Mouse (Mus musculus): ENCODE data around the gene Otud7b. TPM values are rescaled to one million over a fixed set of nuclear protein-coding genes. Genes with fewer than 3 reads are reported as not detected.
A peak's percentile ranks its signal among the peaks of the same experiment; 100 is the strongest.

Otud7b gene
- 7.7 and 8.2 TPM in 2 replicates for polyA plus RNA-seq (2015; fragmentation: Nextera tagmentation; extraction: Ambion mirVana)

- under 1% methylated on average over 84 of the region's 84 CpGs for WGBS
Observed at GRCm38 (mm10) chr3:96104261-96105065, at the start of gene Otud7b. TSS of gene Otud7b (plus strand) at chr3:96104527.

DNA sequence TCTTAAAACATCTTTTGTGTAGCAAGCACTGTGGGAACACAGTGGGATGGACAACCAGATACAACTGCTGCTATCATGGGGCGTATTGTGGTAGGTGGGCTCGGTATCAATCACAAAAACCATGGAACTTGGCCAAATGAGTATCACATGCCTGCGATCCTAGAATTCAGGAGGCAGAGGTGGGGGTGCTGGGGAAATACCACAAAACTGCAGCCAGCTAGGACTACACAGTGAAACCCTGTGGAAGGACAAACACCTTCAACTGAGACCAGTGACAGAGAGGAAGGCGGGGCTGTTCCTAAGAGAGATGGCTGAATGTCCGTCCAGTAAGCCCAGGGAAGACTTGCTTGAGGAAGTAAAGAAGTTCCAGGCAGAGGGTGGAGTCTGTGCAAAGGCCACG, 49.0 kb upstream of the Otud7b start:
- no peak overlapping the region for H3K4me2 ChIP-seq
- no peaks in the 10 kb centered on the region for H3K27me3 ChIP-seq (replicated peaks)
- H3K4me1 ChIP-seq, result peaks cover 23% of the 10 kb centered on the region
- H3K9ac ChIP-seq, result no peak overlapping the region
- H3K9me3 ChIP-seq, result no peaks in the 10 kb centered on the region
- ATAC-seq (replicated peaks), result no peak
- WGBS, result 88% methylated on average over 6 of the region's 6 CpGs
- H3K27ac ChIP-seq, result no peak overlapping the region
- H3K36me3 ChIP-seq (replicated peaks), result 0 out of 2 replicates have a peak, but pooled peaks cover 11% of the 10 kb centered on the region
- H3K4me3 ChIP-seq, result no peak overlapping the region

More at GRCm38 (mm10) chr3:96104261-96105065, at the start of gene Otud7b:
- Histone ChIP-seq H3K9ac (peak within 1 kb of the TSS; percentile 80), H3K9me3 (no peaks in the 10 kb centered on the region), H3K27me3 (replicated peaks) (no peaks in the 10 kb centered on the region), H3K4me2 (peak within 1 kb of the TSS; percentile 73), H3K4me3 (peak within 1 kb of the TSS; percentile 74), H3K36me3 (replicated peaks) (no peaks in the 10 kb centered on the region), H3K4me1 (peaks cover 20% of the 10 kb centered on the region), H3K27ac (peak within 1 kb of the TSS; percentile 75)
- peak; percentile 86 for ATAC-seq (replicated peaks)

DNA sequence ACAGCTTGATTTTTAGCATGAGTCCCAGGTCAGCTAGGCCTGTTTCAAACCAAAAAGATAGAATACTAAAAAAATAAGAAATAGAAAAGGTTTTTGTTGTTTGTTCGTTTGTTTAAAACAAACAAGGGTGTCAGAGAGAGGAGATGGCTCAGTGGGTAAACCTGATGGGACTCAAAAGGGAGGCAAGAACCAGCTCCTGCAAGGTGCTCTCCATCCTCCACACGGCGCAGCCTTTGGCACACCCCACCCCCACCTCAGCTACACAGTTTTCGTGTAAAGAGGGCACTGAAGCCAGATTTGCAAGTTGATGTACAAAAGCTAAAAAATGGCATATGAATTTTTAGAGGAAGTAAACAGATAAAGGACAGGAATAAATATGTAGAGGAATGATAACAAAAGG, 48.3 kb upstream of the Otud7b start:
- Histone ChIP-seq H3K9me3 (no peaks in the 10 kb centered on the region), H3K9ac (no peak overlapping the region), H3K36me3 (replicated peaks) (0 out of 2 replicates have a peak, but pooled peaks cover 9% of the 10 kb centered on the region), H3K27ac (no peak overlapping the region), H3K27me3 (replicated peaks) (no peaks in the 10 kb centered on the region), H3K4me2 (no peak overlapping the region), H3K4me3 (no peak overlapping the region), H3K4me1 (peaks cover 23% of the 10 kb centered on the region)
- no peak for ATAC-seq (replicated peaks)
- WGBS, result 89% methylated on average over 4 of the region's 4 CpGs

- H3K36me3 ChIP-seq (replicated peaks), result 0 out of 2 replicates have a peak, but pooled peaks cover 2% of the 10 kb centered on the region
- H3K9me3 ChIP-seq, result no peaks in the 10 kb centered on the region
- peak overlapping the region; percentile 88 for H3K27ac ChIP-seq
- peak overlapping the region; percentile 57 for H3K4me3 ChIP-seq
- H3K4me2 ChIP-seq, result peak overlapping the region; percentile 76
- H3K9ac ChIP-seq, result peak overlapping the region; percentile 61
- under 1% methylated on average over 26 of the region's 26 CpGs for WGBS
- no peaks in the 10 kb centered on the region for H3K27me3 ChIP-seq (replicated peaks)
- H3K4me1 ChIP-seq, result peaks cover 23% of the 10 kb centered on the region
- ATAC-seq (replicated peaks), result peak; percentile 97
Observed at GRCm38 (mm10) chr3:96057747-96058204, 46.6 kb upstream of the Otud7b start.

DNA sequence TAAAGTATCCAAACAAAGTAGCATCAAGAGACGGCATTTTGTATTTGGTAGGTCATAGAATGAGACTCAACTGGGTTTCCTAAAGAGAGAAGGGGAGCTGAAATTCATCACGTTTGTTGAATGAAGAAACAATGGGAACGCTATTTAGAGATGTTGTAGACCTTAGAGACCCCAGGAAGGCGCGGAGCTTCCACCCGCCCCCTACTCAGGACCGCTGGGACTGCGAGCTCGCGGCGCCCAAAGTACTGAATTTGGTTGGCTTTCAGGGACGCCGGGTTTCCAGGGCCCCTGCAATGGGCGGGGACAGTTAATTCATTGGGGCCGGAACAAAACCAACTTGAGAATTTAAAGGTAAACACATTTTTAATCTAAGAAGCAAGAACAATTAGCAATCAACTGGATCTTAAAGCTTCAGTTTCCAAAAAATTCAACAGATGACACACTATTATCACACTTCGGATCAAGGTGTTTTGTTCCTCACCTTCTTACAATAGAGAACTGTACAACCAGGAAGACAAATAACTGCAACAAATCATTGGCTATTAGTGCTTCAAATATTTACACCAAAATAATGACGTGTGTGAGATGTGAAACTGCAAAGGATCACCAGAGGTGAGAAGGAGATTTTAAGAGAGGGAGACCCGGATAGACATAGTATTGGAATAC, 46.0 kb upstream of the Otud7b start, which contains the start of gene Vps45:
Gene Vps45, minus strand, starts transcription at position 236 of the 666 bp plus-strand sequence.
- peak; percentile 88 for ATAC-seq (replicated peaks)
- peak within 1 kb of the TSS; percentile 88 for H3K27ac ChIP-seq
- H3K9me3 ChIP-seq, result no peaks in the 10 kb centered on the region
- H3K27me3 ChIP-seq (replicated peaks), result no peaks in the 10 kb centered on the region
- 2% methylated on average over 18 of the region's 18 CpGs for WGBS
- peak within 1 kb of the TSS; percentile 57 for H3K4me3 ChIP-seq
- peaks cover 23% of the 10 kb centered on the region for H3K4me1 ChIP-seq
- H3K4me2 ChIP-seq, result peak within 1 kb of the TSS; percentile 76
- H3K9ac ChIP-seq, result peak within 1 kb of the TSS; percentile 61
- H3K36me3 ChIP-seq (replicated peaks), result no peaks in the 10 kb centered on the region

DNA sequence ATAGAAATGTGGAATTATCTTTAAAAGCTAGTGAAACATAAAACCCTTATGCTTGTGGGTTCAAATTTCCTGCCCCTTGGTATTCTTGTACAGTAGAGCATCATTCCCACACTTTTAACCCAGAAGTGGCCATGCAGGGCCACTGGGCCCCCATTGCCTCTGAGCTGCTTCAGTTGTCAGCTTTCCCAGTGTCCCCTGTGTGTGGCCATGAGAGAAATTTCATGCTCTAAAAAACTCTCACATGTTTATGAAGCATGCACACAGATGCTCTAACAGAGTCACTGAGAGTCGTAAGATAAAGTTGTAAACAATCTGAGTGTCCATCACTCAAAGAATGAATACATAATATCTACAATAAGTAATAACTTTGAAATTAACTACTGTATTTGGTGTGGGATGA, 44.2 kb upstream of the Otud7b start:
- ATAC-seq (replicated peaks), result no peak
- Histone ChIP-seq H3K27me3 (replicated peaks) (no peaks in the 10 kb centered on the region), H3K4me2 (no peak overlapping the region), H3K9me3 (no peaks in the 10 kb centered on the region), H3K4me3 (no peak overlapping the region), H3K9ac (no peak overlapping the region), H3K27ac (no peak overlapping the region), H3K36me3 (replicated peaks) (no peaks in the 10 kb centered on the region), H3K4me1 (peaks cover 23% of the 10 kb centered on the region)
- 85% methylated on average over 1 of the region's 1 CpGs for WGBS

- Histone ChIP-seq H3K27ac (no peak overlapping the region), H3K9me3 (no peaks in the 10 kb centered on the region), H3K4me3 (no peak overlapping the region), H3K36me3 (replicated peaks) (no peaks in the 10 kb centered on the region), H3K4me2 (no peak overlapping the region), H3K4me1 (peaks cover 4% of the 10 kb centered on the region; the same call in 1 of the 2 replicates), H3K27me3 (replicated peaks) (no peaks in the 10 kb centered on the region), H3K9ac (no peak overlapping the region)
- 81% methylated on average over 2 of the region's 2 CpGs for WGBS
- ATAC-seq (replicated peaks), result no peak
Observed at GRCm38 (mm10) chr3:96063299-96063698, 41.0 kb upstream of the Otud7b start.

DNA sequence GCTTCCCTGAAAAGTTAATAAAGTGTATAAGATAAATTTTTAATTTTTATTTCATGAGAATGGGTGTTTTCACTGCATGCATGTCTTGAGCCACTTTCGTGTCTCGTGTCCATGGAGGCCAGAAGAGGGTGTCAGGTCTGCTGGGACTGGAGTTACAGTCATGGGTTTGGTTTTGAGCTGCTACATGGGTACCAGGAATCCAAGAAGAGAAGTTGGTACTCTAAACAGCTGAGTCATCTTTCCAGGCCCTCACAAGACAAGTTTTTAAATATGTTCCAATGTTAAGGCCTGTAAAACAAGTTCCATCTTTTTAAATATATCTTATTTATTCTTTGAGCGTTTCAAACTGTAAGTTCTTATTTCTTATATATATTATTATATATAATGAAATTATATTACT, 40.1 kb upstream of the Otud7b start:
- Histone ChIP-seq H3K9me3 (no peaks in the 10 kb centered on the region), H3K4me1 (no peaks in the 10 kb centered on the region), H3K27me3 (replicated peaks) (no peaks in the 10 kb centered on the region), H3K4me2 (no peak overlapping the region), H3K27ac (no peak overlapping the region), H3K36me3 (replicated peaks) (no peaks in the 10 kb centered on the region), H3K9ac (no peak overlapping the region), H3K4me3 (no peak overlapping the region)
- WGBS, result 83% methylated on average over 3 of the region's 3 CpGs
- ATAC-seq (replicated peaks), result no peak

DNA sequence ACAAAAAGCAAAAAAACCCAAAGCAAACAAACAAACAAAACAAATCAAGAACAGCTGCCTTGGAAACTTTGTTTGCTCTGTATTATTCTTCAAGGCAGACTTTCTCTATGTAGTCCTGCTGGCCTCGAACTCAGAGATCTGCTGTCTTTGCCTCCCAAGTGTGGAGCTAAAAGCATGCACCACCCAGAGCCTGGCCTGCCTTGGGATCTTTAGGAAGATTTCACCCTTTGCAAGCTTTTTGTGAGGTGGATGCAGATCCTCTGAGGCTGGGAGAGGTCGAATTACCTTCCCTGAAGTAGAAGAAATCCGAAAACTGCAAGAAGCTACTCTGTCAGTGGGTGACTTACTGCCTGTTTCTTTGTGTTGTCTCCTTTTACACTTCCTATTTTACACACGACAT, 39.2 kb upstream of the Otud7b start:
- no peak overlapping the region for H3K27ac ChIP-seq
- 47% methylated on average over 4 of the region's 4 CpGs for WGBS
- H3K27me3 ChIP-seq (replicated peaks), result no peaks in the 10 kb centered on the region
- no peak overlapping the region for H3K4me3 ChIP-seq
- H3K36me3 ChIP-seq (replicated peaks), result no peaks in the 10 kb centered on the region
- no peak overlapping the region for H3K9ac ChIP-seq
- no peaks in the 10 kb centered on the region for H3K4me1 ChIP-seq
- H3K4me2 ChIP-seq, result no peak overlapping the region
- no peaks in the 10 kb centered on the region for H3K9me3 ChIP-seq
- no peak for ATAC-seq (replicated peaks)

DNA sequence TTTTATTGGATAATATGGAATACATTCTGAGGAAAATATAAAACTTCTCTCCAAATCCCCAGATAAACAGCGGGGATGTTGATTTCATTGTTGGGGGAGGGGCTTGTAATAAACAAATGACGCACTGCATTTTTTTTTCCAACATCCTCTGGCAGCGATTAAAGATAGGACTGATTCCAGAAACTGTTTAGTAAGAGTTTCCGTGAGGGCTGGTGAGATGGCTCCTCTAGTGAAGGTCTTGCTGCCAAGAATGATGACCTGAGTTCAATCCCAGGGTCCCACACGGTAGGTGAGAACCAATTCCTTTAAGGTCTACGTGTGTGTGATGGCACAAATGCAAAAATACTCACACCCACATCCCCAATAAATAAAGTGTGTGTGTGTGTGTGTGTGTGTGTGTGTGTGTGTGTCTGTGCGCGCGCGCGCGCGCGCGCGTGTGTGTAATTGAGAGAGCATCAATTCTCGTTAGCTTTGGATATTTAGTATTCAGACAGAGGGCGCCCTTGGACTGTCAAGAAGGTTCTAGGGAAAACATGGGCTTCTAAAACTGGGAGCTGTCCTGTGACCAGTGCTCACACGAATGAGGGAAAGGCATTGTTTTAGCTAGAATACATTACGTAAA, 38.5 kb upstream of the Otud7b start:
- no peak for ATAC-seq (replicated peaks)
- H3K27me3 ChIP-seq (replicated peaks), result no peaks in the 10 kb centered on the region
- peak overlapping the region; percentile 18 for H3K4me2 ChIP-seq
- H3K4me3 ChIP-seq, result no peak overlapping the region
- no peak overlapping the region for H3K9ac ChIP-seq
- WGBS, result 33% methylated on average over 20 of the region's 20 CpGs
- no peaks in the 10 kb centered on the region for H3K4me1 ChIP-seq
- no peak overlapping the region for H3K27ac ChIP-seq
- no peaks in the 10 kb centered on the region for H3K9me3 ChIP-seq
- no peaks in the 10 kb centered on the region for H3K36me3 ChIP-seq (replicated peaks)

DNA sequence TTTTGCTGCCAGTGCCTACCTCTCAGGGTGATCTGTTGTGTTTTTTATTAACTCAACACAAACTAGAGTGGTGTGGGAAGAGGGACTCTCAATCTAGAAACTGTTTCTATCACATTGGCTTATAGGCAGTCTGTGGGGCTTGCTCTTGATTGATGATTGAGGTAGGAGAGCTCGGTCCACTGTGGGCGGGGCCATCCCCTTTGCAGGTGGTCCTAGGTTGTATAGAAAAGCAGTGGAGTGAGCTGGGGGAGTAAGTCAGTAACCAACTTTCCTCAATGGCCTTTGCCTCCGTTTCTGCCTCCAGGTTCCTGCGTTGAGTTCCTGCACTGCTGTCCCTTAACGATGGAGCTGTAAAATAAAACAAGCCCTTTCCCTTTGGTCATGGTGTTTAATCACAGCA, 37.6 kb upstream of the Otud7b start:
- H3K4me2 ChIP-seq, result no peak overlapping the region
- H3K36me3 ChIP-seq (replicated peaks), result no peaks in the 10 kb centered on the region
- no peak overlapping the region for H3K4me3 ChIP-seq
- ATAC-seq (replicated peaks), result no peak
- no peaks in the 10 kb centered on the region for H3K27me3 ChIP-seq (replicated peaks)
- H3K9me3 ChIP-seq, result no peaks in the 10 kb centered on the region
- 85% methylated on average over 5 of the region's 5 CpGs for WGBS
- H3K27ac ChIP-seq, result no peak overlapping the region
- H3K9ac ChIP-seq, result no peak overlapping the region
- H3K4me1 ChIP-seq, result no peaks in the 10 kb centered on the region

DNA sequence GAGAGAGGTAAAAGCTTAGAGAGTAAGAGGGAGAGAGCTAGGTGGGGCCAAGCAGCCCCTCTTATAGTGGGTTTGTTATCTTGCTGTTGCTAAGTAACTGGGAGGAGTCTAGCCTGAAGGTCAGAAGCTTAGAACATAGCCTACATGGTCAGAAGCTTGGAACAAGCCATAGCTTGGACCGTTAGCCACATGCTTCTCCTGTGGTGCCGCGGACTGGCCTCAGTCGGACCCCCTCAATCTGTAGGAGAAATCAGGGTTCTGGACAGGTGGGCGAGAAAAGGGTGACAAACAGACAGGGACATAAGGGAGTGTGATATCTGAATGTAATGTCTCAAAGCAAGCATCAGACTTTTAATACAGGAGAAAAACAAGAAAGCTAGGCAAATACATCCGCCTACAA, 35.3 kb upstream of the Otud7b start:
- Histone ChIP-seq H3K27ac (no peak overlapping the region), H3K27me3 (replicated peaks) (no peaks in the 10 kb centered on the region), H3K9me3 (no peaks in the 10 kb centered on the region), H3K4me2 (no peak overlapping the region), H3K9ac (no peak overlapping the region), H3K4me1 (no peaks in the 10 kb centered on the region), H3K36me3 (replicated peaks) (no peaks in the 10 kb centered on the region), H3K4me3 (no peak overlapping the region)
- no peak for ATAC-seq (replicated peaks)
- WGBS, result 93% methylated on average over 6 of the region's 6 CpGs

Data from midbrain, embryonic 15.5 days (tissue).